Mouse (Mus musculus): Measurements from ENCODE around the gene 4930444G20Rik. TPM values are rescaled to one million over a fixed set of nuclear protein-coding genes. Genes with fewer than 3 reads are reported as not detected.
"Not testable (repeated sequence)": the region's sequence is repeated elsewhere in the genome, so short reads cannot be mapped to it uniquely, and the experiment has no call there.

4930444G20Rik gene
- polyA plus RNA-seq (2015; fragmentation: Nextera tagmentation; extraction: Ambion mirVana), result not detected in 2 replicates

DNA sequence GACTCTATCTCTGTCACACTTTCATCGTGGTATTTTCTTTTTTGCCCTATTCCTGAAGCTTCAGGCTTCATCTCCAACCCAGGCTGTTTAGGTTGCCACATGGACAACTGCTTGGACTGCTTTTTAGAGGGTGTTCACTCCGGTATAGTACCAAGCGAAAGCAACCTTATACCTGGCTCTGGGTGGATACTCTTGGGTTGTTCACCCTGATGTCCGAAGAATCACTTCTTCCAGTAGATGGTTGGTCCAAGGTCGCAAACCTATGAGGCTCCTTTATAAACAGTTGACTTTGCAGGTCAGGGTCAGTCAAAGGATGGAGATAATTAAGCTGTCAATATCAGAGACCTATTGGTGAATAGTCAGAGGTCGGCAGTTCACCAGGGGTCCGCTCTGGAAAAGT is at the start of gene 4930444G20Rik:
TSS of gene 4930444G20Rik (minus strand) at position 101 of the 400 bp plus-strand sequence.
- H3K27me3 ChIP-seq (replicated peaks); H3K27ac ChIP-seq; H3K9ac ChIP-seq; H3K9me3 ChIP-seq; H3K4me1 ChIP-seq; H3K4me3 ChIP-seq (replicated peaks); H3K36me3 ChIP-seq; ATAC-seq (ENCODE audit: insufficient read depth, low FRiP score, low read depth); H3K4me2 ChIP-seq: not testable (repeated sequence)
- 87% methylated on average over 7 of the region's 7 CpGs for WGBS

DNA sequence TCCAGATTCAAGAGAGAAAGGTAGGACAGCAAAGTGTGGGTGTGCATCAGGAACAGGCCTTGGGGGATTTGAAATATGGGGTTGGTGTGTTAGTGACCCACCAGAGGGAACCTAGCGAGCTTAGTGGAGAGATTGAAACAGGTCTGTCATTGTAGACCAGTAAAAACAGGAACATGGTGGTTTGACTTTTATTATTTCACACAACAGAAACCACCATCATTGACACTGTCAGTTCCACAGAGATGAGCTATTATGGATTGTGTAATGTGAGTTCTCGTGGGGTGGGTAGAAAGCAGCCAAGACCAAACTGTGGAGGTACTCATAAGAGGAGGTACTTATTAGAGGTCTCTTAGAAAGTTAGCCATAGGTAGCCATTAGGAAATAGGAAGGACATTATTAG is 6.7 kb upstream of the 4930444G20Rik start:
- 86% methylated on average over 2 of the region's 2 CpGs for WGBS

DNA sequence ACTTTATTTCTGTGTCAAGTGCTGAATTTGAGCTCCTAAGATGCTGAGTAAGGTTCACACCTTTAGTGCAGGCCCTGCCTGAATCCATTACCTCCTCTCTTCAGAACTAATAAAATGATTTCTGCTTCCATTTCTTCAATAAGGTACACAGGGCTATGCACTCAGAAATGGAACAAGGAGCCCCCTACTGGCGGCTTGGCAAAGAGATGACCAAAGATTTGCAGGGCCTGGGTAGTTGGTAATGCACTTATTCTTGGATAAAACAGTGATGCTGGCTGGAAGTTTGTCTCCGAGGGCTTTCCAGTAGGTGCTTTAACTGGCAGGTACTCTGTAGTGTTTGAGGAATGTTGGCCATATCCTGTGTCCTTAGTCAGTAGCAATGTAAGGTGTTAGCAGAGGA is 4.9 kb upstream of the 4930444G20Rik start:
- Histone ChIP-seq H3K27me3 (replicated peaks) (no peaks in the 10 kb centered on the region), H3K4me2 (no peak overlapping the region), H3K36me3 (no peaks in the 10 kb centered on the region), H3K9me3 (no peaks in the 10 kb centered on the region), H3K9ac (no peak overlapping the region), H3K27ac (no peak overlapping the region), H3K4me3 (replicated peaks) (no peak overlapping the region), H3K4me1 (no peaks in the 10 kb centered on the region)
- WGBS, result 60% methylated on average over 2 of the region's 2 CpGs
- no peak for ATAC-seq (ENCODE audit: insufficient read depth, low FRiP score, low read depth)

More for the DNA sequence above, 6.7 kb upstream of the 4930444G20Rik start:
- Histone ChIP-seq H3K36me3 (no peaks in the 10 kb centered on the region), H3K27ac (no peak overlapping the region), H3K9ac (no peak overlapping the region), H3K4me1 (no peaks in the 10 kb centered on the region), H3K9me3 (no peaks in the 10 kb centered on the region), H3K4me3 (replicated peaks) (no peak overlapping the region), H3K4me2 (no peak overlapping the region), H3K27me3 (replicated peaks) (no peaks in the 10 kb centered on the region)
- ATAC-seq (ENCODE audit: insufficient read depth, low FRiP score, low read depth), result no peak

DNA sequence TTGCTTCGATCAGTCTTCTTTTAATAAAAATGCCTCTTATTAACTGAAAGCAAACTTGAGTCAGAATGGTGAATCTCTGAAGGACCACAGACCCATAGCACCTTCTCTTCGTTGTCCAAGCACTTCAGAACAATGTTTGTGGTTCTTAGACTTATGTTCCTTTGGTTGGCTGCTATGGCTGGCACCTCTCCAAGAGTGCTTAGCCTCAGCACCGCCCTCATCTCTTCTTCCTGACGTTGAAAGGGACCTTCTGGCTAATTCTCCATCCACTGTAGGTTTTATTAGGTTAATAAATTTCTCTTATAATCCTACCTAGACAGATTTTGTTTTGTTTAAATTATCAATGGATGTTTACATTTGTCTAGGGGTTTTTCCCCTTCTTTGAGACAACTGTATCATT is 2.7 kb upstream of the 4930444G20Rik start:
- H3K27ac ChIP-seq, result no peak overlapping the region

GRCm38 (mm10) chr10:22070168-22070567 is 2.3 kb upstream of the 4930444G20Rik start:
- Histone ChIP-seq H3K9me3 (no peaks in the 10 kb centered on the region), H3K4me3 (replicated peaks) (no peak overlapping the region), H3K36me3 (no peaks in the 10 kb centered on the region), H3K9ac (no peak overlapping the region), H3K27ac (no peak overlapping the region), H3K27me3 (replicated peaks) (no peaks in the 10 kb centered on the region), H3K4me1 (no peaks in the 10 kb centered on the region), H3K4me2 (no peak overlapping the region)
- ATAC-seq (ENCODE audit: insufficient read depth, low FRiP score, low read depth), result no peak
- WGBS, result 81% methylated on average over 2 of the region's 2 CpGs

More for the DNA sequence above, 2.7 kb upstream of the 4930444G20Rik start:
- H3K4me1 ChIP-seq, result no peaks in the 10 kb centered on the region
- WGBS, result 27% methylated on average over 4 of the region's 4 CpGs
- H3K9me3 ChIP-seq, result no peaks in the 10 kb centered on the region
- no peak overlapping the region for H3K4me2 ChIP-seq
- no peak overlapping the region for H3K9ac ChIP-seq
- no peaks in the 10 kb centered on the region for H3K36me3 ChIP-seq
- H3K4me3 ChIP-seq (replicated peaks), result no peak overlapping the region
- H3K27me3 ChIP-seq (replicated peaks), result no peaks in the 10 kb centered on the region
- ATAC-seq (ENCODE audit: insufficient read depth, low FRiP score, low read depth), result no peak

DNA sequence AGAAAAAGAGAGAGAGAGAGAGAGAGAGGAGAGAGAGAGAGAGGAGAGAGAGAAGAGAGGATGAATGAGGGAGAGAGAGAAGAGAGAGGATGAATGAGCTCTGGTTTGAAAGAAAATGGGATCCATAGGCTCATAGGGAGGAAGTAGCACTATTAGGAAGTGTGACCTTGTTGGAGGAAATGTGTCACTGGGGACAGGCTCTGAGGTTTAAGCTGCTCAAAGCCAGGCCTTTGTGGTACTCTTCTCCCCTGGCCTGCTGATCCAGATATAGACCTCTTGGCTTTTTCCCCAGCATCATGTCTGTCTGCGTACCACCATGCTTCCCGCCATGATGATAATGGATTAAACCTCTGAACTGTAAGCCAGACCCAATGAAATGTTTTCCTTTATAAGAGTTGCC is 8.5 kb downstream of the 4930444G20Rik start:
- H3K4me3 ChIP-seq (replicated peaks), result peak overlapping the region; percentile 53
- H3K27ac ChIP-seq, result no peak overlapping the region
- H3K9ac ChIP-seq, result no peak overlapping the region
- H3K36me3 ChIP-seq, result no peaks in the 10 kb centered on the region
- WGBS, result 73% methylated on average over 2 of the region's 2 CpGs
- ATAC-seq (ENCODE audit: insufficient read depth, low FRiP score, low read depth), result no peak
- no peaks in the 10 kb centered on the region for H3K4me1 ChIP-seq
- peak overlapping the region; percentile 90 for H3K4me2 ChIP-seq
- H3K9me3 ChIP-seq, result no peaks in the 10 kb centered on the region
- H3K27me3 ChIP-seq (replicated peaks), result no peaks in the 10 kb centered on the region

DNA sequence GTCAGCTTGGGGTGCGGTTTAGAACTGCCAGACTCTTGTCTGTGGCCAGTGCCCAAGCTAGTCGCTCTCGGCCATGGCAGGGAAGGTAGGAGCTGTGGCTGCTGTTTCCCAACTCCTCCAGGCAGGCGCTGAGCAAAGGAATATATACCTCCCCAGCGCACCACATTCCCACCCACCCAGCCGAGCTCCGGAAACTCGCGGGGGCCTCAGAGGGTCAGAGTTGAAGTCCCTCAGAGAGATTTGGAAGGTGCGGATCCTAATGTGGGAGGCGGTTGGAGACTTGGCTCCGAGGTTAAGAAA is 8.9 kb downstream of the 4930444G20Rik start:
- Histone ChIP-seq H3K9ac (no peak overlapping the region), H3K4me3 (replicated peaks) (peak overlapping the region; percentile 53), H3K9me3 (no peaks in the 10 kb centered on the region), H3K27ac (no peak overlapping the region), H3K4me1 (no peaks in the 10 kb centered on the region), H3K36me3 (no peaks in the 10 kb centered on the region), H3K4me2 (peak overlapping the region; percentile 90), H3K27me3 (replicated peaks) (no peaks in the 10 kb centered on the region)
- no peak for ATAC-seq (ENCODE audit: insufficient read depth, low FRiP score, low read depth)
- WGBS, result 14% methylated on average over 12 of the region's 12 CpGs

- ATAC-seq (ENCODE audit: insufficient read depth, low FRiP score, low read depth), result peak; percentile 98
- Histone ChIP-seq H3K4me1 (no peaks in the 10 kb centered on the region), H3K4me2 (peak overlapping the region; percentile 90), H3K27me3 (replicated peaks) (no peaks in the 10 kb centered on the region), H3K4me3 (replicated peaks) (peak overlapping the region; percentile 53), H3K9ac (peak overlapping the region; percentile 32; the same call in 1 of the 2 replicates), H3K36me3 (no peaks in the 10 kb centered on the region), H3K27ac (no peak overlapping the region), H3K9me3 (no peaks in the 10 kb centered on the region)
- WGBS, result 9% methylated on average over 41 of the region's 41 CpGs
Observed at GRCm38 (mm10) chr10:22058218-22059025, 9.5 kb downstream of the 4930444G20Rik start.

DNA sequence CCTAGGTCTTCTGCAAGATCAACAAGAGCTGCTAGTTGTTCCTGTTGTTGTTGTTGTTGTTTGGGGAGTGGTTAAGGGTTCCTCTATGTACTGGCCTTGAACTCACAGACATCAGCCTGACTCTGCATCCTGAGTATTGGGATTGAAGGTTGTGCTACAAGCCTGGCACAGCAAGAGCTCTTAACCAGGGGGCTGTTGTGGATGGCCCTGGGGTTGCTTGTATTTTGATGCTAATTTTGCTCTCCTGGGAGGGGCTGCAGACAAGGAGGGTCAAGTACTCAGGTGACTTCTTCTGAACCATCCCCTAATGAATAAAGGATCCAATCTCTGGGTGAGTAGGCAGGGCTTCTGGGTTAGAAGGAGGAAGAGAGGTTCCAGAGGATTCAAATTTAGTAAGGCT is 12.6 kb downstream of the 4930444G20Rik start:
- H3K4me1 ChIP-seq, result no peaks in the 10 kb centered on the region
- H3K27me3 ChIP-seq (replicated peaks), result no peaks in the 10 kb centered on the region
- no peak overlapping the region for H3K4me2 ChIP-seq
- ATAC-seq (ENCODE audit: insufficient read depth, low FRiP score, low read depth), result no peak
- H3K9ac ChIP-seq, result no peak overlapping the region
- no peak overlapping the region for H3K4me3 ChIP-seq (replicated peaks)
- H3K27ac ChIP-seq, result no peak overlapping the region
- no peaks in the 10 kb centered on the region for H3K9me3 ChIP-seq
- H3K36me3 ChIP-seq, result no peaks in the 10 kb centered on the region

- 13% methylated on average over 3 of the region's 3 CpGs for WGBS
- not testable (repeated sequence) for H3K4me2 ChIP-seq; H3K4me1 ChIP-seq; H3K9ac ChIP-seq; H3K36me3 ChIP-seq; H3K27me3 ChIP-seq (replicated peaks); H3K9me3 ChIP-seq; ATAC-seq (ENCODE audit: insufficient read depth, low FRiP score, low read depth); H3K27ac ChIP-seq; H3K4me3 ChIP-seq (replicated peaks)
Observed at GRCm38 (mm10) chr10:22036256-22036655, 31.6 kb downstream of the 4930444G20Rik start.

GRCm38 (mm10) chr10:22034303-22034702 is 33.6 kb downstream of the 4930444G20Rik start:
- Histone ChIP-seq H3K4me3 (replicated peaks) (no peak overlapping the region), H3K9me3 (no peaks in the 10 kb centered on the region), H3K27me3 (replicated peaks) (no peaks in the 10 kb centered on the region), H3K4me1 (no peaks in the 10 kb centered on the region), H3K36me3 (no peaks in the 10 kb centered on the region), H3K4me2 (no peak overlapping the region), H3K27ac (no peak overlapping the region), H3K9ac (no peak overlapping the region)
- ATAC-seq (ENCODE audit: insufficient read depth, low FRiP score, low read depth), result no peak
- WGBS, result 7% methylated on average over 9 of the region's 9 CpGs

GRCm38 (mm10) chr10:22018618-22019017 is 49.3 kb downstream of the 4930444G20Rik start:
- H3K36me3 ChIP-seq, result no peaks in the 10 kb centered on the region
- H3K4me1 ChIP-seq, result no peaks in the 10 kb centered on the region
- H3K27me3 ChIP-seq (replicated peaks), result no peaks in the 10 kb centered on the region
- no peaks in the 10 kb centered on the region for H3K9me3 ChIP-seq
- ATAC-seq (ENCODE audit: insufficient read depth, low FRiP score, low read depth), result no peak
- no peak overlapping the region for H3K4me3 ChIP-seq (replicated peaks)
- H3K27ac ChIP-seq, result no peak overlapping the region
- no peak overlapping the region for H3K9ac ChIP-seq
- 92% methylated on average over 4 of the region's 4 CpGs for WGBS
- no peak overlapping the region for H3K4me2 ChIP-seq

Data from stomach, embryonic 15.5 days (tissue).